Mouse (Mus musculus) intestine, postnatal 0 days (tissue): Measurements from ENCODE around the gene Cdc26. TPM values are rescaled to one million over a fixed set of nuclear protein-coding genes. Genes with fewer than 3 reads are reported as not detected.
A peak's percentile ranks its signal among the peaks of the same experiment; 100 is the strongest.

Experiments used
- ATAC-seq: fragments of 200-750 bp; cut with Nextera tagmentation; 2 replicates; pipeline ENCODE4 v1.8.0; 2017; ENCODE audit warnings: mild to moderate bottlenecking, moderate TSS enrichment, moderate library complexity
- H3K27ac ChIP-seq: fragments of 300-500 bp; sonication (generic); 2 replicates; pipeline ENCODE4 v1.5.1; 2014; ENCODE audit warnings: mild to moderate bottlenecking, low read depth, low read length, moderate library complexity
- H3K27me3 ChIP-seq: fragments of 300-500 bp; sonication (generic); replicated peaks from 2 replicates; pipeline ENCODE4 v1.6.1; 2014; ENCODE audit warnings: low read length, mixed read lengths; ENCODE audit not compliant: control insufficient read depth, insufficient read depth
- H3K36me3 ChIP-seq: fragments of 300-500 bp; sonication (generic); 2 replicates; pipeline ENCODE4 v1.6.1; 2014; ENCODE audit warnings: mild to moderate bottlenecking, moderate library complexity; ENCODE audit not compliant: control insufficient read depth, insufficient read depth
- H3K4me1 ChIP-seq: fragments of 300-500 bp; sonication (generic); replicated peaks from 2 replicates; pipeline ENCODE4 v1.6.1; 2014; ENCODE audit warnings: antibody characterized with exemption, low read length, mixed read lengths; ENCODE audit not compliant: control insufficient read depth, insufficient read depth
- H3K4me2 ChIP-seq: fragments of 300-500 bp; sonication (generic); replicated peaks from 2 replicates; pipeline ENCODE4 v1.6.1; 2014; ENCODE audit warnings: low read depth, mild to moderate bottlenecking, moderate library complexity
- H3K4me3 ChIP-seq: fragments of 300-500 bp; sonication (generic); 2 replicates; pipeline ENCODE4 v1.5.1; 2014; ENCODE audit warnings: low read depth, low read length
- H3K9ac ChIP-seq: fragments of 300-500 bp; sonication (generic); 2 replicates; pipeline ENCODE4 v1.6.1; 2014; ENCODE audit warnings: mild to moderate bottlenecking, low read depth, low read length
- H3K9me3 ChIP-seq: fragments of 300-500 bp; sonication (generic); 2 replicates; pipeline ENCODE4 v1.6.1; 2016; ENCODE audit warnings: mixed run types; ENCODE audit not compliant: control insufficient read depth
- CTCF ChIP-seq: sonication (generic); IDR thresholded peaks from 2 replicates; pipeline ENCODE4 v1.5.1; 2016; ENCODE audit warnings: low read depth, mild to moderate bottlenecking, control low read depth, antibody characterized with exemption, moderate library complexity
- WGBS: fragments of 180-500 bp; shearing (Covaris S2); extraction: QIAGEN DNeasy Blood & Tissue Kit; methylation state at CpG from one replicate; pipeline ENCODE4 v1.1.7; 2014; 5-methylcytosine and 5-hydroxymethylcytosine counted together
- polyA plus RNA-seq: library from polyadenylated mRNA; unstranded; fragments of >200 nt; fragmentation: Nextera tagmentation; extraction: Ambion mirVana; gene quantifications from 2 replicates; pipeline ENCODE4 v1.2.1, GENCODE M21; 2015

Cdc26 gene
- polyA plus RNA-seq, 1 experiment from 2014 or later, result 73.7 TPM

DNA sequence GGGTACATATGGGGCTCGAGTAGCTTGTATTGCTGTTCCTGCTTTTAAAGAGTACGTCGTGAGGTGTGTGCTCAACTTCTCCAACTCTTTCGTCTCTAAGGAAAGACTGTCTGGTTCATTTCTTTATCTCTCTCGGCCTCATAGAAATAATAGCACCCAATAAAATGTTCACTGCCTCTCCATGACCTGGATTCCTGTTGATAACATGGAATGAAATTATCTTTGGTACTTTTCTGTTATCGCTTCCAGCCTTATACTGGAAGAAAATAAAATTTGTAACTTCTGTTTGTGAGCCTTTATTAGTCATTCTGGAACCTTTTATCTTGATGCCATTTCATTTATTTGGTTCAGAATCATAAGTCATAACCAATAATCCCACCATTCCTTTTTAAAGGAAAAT lies 25.2 kb downstream of the Cdc26 start:
- H3K27me3 ChIP-seq, result no peaks in the 10 kb centered on the region
- H3K4me3 ChIP-seq, result no peak overlapping the region
- TF ChIP-seq CTCF, result no peak
- H3K9me3 ChIP-seq, result no peaks in the 10 kb centered on the region
- 44% methylated on average over 6 of the region's 6 CpGs for WGBS
- H3K4me1 ChIP-seq, result peaks cover 3% of the 10 kb centered on the region; the same call in 1 of the 2 replicates
- ATAC-seq, result no peak
- peak overlapping the region; percentile 82 for H3K27ac ChIP-seq
- no peak overlapping the region for H3K9ac ChIP-seq
- H3K4me2 ChIP-seq, result peak overlapping the region; percentile 14; the same call in 1 of the 2 replicates
- peaks cover 17% of the 10 kb centered on the region for H3K36me3 ChIP-seq

DNA sequence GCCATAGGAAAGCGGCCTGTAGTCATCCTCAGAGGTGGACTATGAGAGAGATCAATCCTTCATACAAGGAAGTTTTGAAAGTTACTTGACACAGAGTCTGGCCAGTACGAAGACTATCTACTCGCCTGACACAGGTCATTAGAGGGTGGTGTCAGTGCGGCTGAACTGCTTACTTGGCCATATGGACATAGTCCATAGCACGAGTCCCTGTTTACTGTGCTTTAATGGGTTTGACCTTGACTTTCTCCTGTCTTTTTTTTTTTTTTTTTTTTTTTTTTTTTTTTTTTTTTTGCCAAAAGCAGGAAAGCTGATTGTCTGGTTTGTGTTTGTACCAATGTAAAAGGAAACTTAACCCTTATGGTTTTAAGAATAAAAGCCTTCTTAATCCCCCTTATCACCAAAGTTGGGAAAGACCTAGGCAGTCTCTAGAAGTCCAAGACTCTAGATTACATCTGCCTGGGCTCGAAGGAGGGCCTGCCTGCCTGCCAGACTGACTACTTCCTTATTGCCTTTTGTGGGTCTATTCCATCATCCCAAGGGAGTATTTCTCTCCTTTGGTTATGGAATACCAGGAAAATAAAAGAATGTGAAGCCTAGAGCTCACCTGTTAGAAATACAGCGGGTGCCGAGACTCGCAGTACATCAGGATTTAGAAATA lies 28.6 kb downstream of the Cdc26 start:
- ATAC-seq, result peak; percentile 86
- Histone ChIP-seq H3K27ac (peak overlapping the region; percentile 51), H3K27me3 (no peaks in the 10 kb centered on the region), H3K9ac (no peak overlapping the region), H3K4me1 (peaks cover 4% of the 10 kb centered on the region; the same call in 1 of the 2 replicates), H3K36me3 (no peaks in the 10 kb centered on the region), H3K4me2 (no peak overlapping the region), H3K9me3 (no peaks in the 10 kb centered on the region), H3K4me3 (no peak overlapping the region)
- TF ChIP-seq CTCF, result no peak
- WGBS, result 40% methylated on average over 9 of the region's 9 CpGs

DNA sequence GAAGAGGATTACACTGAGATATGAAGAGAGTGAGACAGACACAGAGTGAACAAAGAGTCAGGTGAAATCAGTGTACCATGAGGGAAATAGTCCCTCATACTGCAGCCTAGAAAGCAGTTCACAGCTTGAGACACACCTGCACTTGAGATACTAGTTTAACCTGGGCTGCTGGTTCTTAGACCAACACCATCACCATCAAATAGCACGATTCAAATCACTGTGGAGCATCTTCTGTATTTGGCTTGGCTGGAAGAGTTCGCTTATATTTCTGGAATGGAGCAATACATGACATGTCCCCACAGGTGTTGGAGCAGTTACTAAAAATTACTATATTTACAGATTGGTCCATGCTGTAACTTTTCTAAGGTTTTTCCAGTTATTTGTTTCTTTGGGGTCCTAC lies 32.3 kb downstream of the Cdc26 start:
- no peaks in the 10 kb centered on the region for H3K36me3 ChIP-seq
- WGBS, result 93% methylated on average over 2 of the region's 2 CpGs
- ATAC-seq, result no peak

DNA sequence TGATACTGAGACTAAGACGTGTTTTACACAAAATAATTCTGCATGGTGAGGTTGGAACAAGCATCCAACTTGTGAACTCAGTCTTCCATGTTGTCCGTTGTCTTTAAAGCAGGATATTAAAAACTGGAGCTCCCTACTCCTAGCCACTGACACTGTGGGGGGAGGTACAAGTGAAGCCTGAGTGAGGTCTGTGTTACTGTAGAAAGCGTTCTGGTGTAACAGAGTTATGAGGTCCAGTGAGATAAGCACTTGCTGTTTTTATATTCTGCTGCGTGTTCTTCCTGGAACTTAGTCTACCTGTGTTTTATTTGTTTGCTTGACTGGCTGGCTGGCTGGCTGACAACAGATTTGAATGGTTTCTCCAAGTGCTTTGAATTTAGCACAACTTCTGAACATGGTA lies 34.1 kb downstream of the Cdc26 start:
- 50% methylated on average over 4 of the region's 4 CpGs for WGBS

More for the DNA sequence above, 32.3 kb downstream of the Cdc26 start:
- Histone ChIP-seq H3K27ac (no peak overlapping the region), H3K27me3 (no peaks in the 10 kb centered on the region), H3K4me3 (no peak overlapping the region), H3K4me2 (no peak overlapping the region), H3K4me1 (0 out of 2 replicates have a peak, but pooled peaks cover 9% of the 10 kb centered on the region), H3K9ac (no peak overlapping the region), H3K9me3 (no peaks in the 10 kb centered on the region)
- no peak for TF ChIP-seq CTCF

DNA sequence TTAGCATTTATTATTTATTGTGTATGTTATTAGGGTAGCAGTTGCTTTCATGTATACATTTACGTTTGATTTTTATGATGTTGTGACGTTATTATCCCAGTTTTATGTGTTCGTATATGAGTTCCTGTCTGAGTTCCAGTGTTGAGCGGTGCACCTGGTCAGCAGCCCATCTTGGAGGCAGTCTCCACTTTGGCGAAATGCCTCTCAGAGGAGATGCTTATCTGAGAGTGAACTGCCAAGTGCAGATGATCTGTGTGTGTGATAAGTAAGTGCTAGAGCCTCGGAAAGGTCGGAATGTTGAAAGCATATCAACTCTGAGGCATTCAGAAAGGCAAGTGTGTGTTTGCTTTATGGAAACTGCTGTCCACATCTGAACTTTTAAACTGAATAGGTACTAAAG lies 34.8 kb downstream of the Cdc26 start:
- peak overlapping the region; percentile 46; the same call in 1 of the 2 replicates for H3K27ac ChIP-seq
- no peak for TF ChIP-seq CTCF
- WGBS, result 32% methylated on average over 7 of the region's 7 CpGs
- peaks cover 17% of the 10 kb centered on the region; the same call in 1 of the 2 replicates for H3K4me1 ChIP-seq
- H3K9ac ChIP-seq, result no peak overlapping the region
- ATAC-seq, result peak; percentile 36; the same call in 1 of the 2 replicates
- no peak overlapping the region for H3K4me2 ChIP-seq
- no peaks in the 10 kb centered on the region for H3K27me3 ChIP-seq
- H3K4me3 ChIP-seq, result no peak overlapping the region
- H3K36me3 ChIP-seq, result no peaks in the 10 kb centered on the region
- H3K9me3 ChIP-seq, result no peaks in the 10 kb centered on the region

More for the DNA sequence above, 34.1 kb downstream of the Cdc26 start:
- H3K27me3 ChIP-seq, result no peaks in the 10 kb centered on the region
- no peak for TF ChIP-seq CTCF
- peaks cover 11% of the 10 kb centered on the region; the same call in 1 of the 2 replicates for H3K4me1 ChIP-seq
- no peak overlapping the region for H3K4me3 ChIP-seq
- H3K9ac ChIP-seq, result no peak overlapping the region
- H3K27ac ChIP-seq, result peak overlapping the region; percentile 60
- no peak for ATAC-seq
- no peaks in the 10 kb centered on the region for H3K9me3 ChIP-seq
- peak overlapping the region; percentile 35 for H3K4me2 ChIP-seq
- no peaks in the 10 kb centered on the region for H3K36me3 ChIP-seq

DNA sequence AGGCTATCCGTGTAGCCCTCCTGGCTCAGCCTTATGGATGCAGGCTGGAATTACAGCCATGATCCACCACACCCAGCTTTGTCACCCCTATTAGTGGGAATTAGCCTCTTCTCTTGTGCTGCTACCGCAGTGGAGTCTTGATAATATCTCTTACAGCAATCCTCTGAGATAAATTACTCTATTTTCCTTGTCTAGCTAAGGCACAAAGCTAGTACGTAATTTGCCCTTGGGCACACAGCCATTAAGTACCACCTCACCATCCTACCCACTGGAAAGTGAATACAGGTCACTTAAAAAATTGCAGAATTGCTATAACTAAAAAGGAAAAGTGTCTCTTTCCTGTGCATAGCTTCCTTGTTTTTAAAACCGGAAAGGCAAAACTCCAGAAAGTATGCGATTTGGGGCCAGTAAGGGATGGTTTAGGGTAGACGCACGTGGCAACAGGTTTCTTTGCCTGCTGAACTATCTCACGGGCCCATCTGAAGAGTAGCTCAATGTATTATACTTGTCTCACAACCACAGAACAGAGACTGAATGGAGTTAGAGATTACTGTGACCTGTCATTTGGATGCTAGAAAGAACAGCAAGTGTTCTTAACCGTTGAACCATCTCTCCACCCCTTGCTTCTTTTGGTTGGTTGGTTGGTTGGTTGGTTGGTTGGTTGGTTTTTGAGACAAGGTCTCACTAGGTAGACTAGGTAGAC lies 35.5 kb downstream of the Cdc26 start:
- no peaks in the 10 kb centered on the region for H3K27me3 ChIP-seq
- no peak overlapping the region for H3K9ac ChIP-seq
- H3K4me3 ChIP-seq, result no peak overlapping the region
- H3K4me1 ChIP-seq, result peaks cover 17% of the 10 kb centered on the region; the same call in 1 of the 2 replicates
- peak overlapping the region; percentile 46 for H3K27ac ChIP-seq
- H3K36me3 ChIP-seq, result no peaks in the 10 kb centered on the region
- ATAC-seq, result no peak
- no peak for TF ChIP-seq CTCF
- no peaks in the 10 kb centered on the region for H3K9me3 ChIP-seq
- H3K4me2 ChIP-seq, result no peak overlapping the region
- WGBS, result 73% methylated on average over 9 of the region's 9 CpGs
